Mouse (Mus musculus) lung, postnatal 0 days (tissue): ENCODE results near the gene Orc2.

Experiments used
- CTCF ChIP-seq: IDR thresholded peaks from 2 replicates; pipeline ENCODE4 v1.5.1; 2016; ENCODE audit warnings: antibody characterized with exemption, mild to moderate bottlenecking
- EP300 ChIP-seq: IDR thresholded peaks from 2 replicates; pipeline ENCODE4 v1.6.1; 2016; ENCODE audit warnings: antibody characterized with exemption, mild to moderate bottlenecking, control low read depth

DNA sequence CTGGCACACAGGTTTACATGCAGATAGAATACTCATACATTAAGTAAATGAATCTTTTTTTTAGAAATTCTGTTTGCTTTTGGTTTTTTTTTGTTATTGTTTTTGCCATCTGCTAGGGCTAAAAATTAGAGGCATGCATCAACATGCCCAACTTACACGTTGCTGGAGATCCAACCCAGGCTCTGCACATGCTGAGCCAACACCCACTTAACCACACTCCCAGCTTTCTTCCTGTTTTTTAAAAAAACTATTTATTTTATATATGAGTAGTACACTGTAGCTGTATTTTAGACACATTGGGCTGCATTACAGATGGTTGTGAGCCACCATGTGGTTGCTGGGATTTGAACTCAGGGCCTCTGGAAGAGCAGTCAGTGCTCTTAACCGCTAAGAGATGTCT is 88.9 kb downstream of the Orc2 start:
- TF ChIP-seq CTCF: no peak
- TF ChIP-seq EP300: no peak
